Mouse (Mus musculus) hindlimb bud, embryonic 11.5 days (tissue): ENCODE data around the gene Slc43a2.

ENCODE experiments used
- DNase-seq: peaks from one replicate; pipeline ENCODE4 v3.0.0-alpha.2; 2012; ENCODE audit warnings: low read depth, low spot score; ENCODE audit errors: extremely low spot score

The Slc43a2 gene

DNA sequence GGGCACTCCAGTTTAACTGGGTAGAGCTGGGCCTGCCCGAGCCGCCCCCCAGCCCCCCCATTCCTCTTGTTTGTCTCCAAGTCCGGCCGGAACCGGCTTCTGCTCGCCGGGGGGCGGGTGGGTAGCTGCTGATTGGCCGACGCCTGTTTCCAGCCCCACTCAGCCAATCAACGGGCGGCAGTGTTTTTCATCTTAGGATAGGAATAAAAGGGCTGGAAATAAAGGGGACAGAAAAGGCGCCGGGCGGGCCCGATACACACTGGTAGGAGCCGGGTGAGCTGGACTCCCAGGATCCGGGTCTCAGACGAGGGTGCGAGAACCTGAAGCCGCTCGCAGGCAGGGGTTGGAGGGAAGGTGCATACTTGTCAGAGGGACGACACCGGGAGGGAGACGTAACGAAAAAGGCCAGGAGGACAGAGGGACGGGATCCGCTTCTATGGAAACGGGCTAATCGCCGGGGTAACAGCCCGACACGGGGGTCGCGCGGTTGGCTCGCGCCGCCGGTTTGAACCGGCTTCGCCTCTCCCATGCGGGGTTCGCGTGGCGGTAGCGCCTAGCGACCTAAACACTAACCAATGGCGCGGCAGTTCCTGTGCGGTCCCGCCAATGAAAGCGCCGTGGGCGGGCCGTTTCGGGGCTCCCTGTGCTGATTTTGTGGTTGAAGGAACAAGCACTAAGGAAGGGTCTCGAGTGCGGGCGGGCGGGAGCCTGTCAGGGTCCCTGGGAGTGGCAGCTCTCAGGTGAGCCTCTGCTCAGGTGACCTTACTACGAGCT lies at the start of gene Slc43a2:
Gene Slc43a2, plus strand, starts transcription at position 226 of the 774 bp plus-strand sequence.
- DNase-seq: peak; percentile 79

DNA sequence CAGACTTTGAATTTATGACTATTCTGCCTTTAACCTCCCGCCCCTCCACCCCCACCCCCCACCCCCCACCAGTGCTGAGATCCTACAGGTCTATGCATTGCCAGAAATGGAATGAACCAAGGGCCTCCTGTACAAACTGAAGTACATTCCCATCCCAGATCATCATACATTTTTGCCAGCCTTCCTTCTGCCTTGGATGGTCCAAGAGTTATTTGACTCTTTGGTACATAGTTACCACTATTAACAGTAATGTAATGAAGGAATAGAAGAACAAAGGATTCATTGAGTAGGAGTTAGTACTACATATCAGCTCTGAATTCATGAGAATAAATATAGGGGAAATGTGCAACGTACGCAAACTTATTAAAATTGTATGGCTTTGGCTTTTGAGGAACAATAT lies 45.3 kb upstream of the Slc43a2 start:
- DNase-seq: no peak

DNA sequence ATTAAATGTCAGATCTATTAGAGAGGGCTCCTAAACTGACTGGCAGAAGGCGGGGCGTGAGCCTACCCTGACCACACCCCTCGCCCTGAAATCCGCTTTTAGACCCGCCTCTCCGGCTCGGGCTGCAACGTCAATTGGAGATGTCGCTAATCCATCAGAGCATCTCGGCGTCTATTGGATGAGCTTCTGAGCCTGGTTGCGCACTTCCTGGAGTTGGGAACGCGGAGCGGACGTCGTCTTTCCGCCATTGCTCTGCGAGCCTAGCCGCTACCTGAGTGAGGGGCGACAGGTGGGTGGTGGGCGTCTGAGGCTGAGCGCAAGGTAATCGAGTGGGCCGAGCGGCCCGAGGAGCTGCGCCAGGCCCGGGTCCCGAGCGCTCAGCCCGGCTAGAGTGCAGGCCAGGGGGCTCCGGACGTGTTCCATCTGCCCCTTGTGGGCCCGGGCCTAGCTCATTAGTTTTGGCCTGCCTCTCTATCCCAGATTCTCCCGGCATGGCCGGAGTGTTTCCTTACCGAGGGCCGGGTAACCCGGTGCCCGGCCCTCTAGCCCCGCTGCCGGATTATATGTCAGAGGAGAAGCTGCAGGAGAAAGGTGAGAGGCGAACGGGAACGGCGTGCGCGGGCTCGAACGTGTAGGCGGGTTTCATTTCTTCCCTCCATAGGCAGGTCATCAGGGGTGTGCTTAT lies 44.8 kb upstream of the Slc43a2 start, which contains the start of gene Prpf8:
Gene Prpf8, plus strand, starts transcription at position 216 of the 685 bp plus-strand sequence.
- peak; percentile 95 for DNase-seq

DNA sequence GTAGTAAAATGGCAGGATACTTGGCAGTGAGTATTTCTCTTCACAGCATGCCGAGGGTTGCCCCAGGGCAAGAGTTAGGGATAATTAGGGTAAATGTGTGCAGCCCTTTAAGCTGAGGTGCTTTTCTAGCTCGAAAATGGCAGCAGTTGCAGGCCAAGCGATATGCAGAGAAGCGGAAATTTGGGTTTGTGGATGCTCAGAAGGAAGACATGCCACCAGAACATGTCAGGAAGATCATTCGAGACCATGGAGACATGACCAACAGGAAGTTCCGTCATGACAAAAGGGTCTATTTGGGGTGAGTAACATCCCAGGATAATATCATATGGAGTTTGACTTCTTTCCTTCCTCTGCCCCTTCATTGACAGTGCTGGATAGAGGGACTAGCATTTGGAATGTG lies 44.0 kb upstream of the Slc43a2 start:
- DNase-seq: no peak

DNA sequence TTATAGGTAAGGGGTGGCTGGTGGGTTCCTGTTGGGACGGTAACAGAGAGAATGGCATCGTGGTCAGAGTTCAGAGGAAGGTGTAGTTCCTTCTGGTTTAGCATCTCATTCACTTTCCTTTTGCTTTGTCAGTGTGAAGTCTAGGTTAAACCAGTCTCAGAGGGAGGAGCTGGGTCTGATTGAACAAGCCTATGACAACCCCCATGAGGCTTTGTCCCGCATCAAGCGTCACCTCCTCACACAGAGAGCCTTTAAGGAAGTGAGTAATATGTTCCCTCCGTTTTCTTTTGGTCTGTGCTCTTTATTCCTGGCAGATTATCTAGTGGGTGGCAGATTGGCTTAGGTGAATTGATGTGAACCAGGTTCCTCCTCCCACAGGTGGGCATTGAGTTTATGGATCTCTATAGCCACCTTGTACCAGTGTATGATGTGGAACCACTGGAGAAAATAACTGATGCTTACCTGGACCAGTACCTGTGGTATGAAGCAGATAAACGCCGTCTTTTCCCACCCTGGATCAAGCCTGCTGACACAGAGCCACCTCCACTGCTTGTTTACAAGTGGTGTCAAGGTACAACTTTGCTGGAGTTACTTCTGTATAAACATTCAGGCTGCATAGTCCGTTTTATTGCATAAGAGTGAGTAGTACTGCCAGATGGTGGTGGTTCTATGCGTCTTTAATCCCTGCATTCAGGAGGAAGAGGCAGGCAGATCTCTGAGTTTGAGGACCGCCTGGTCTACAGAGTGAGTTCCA lies 37.0 kb upstream of the Slc43a2 start:
- DNase-seq: no peak

DNA sequence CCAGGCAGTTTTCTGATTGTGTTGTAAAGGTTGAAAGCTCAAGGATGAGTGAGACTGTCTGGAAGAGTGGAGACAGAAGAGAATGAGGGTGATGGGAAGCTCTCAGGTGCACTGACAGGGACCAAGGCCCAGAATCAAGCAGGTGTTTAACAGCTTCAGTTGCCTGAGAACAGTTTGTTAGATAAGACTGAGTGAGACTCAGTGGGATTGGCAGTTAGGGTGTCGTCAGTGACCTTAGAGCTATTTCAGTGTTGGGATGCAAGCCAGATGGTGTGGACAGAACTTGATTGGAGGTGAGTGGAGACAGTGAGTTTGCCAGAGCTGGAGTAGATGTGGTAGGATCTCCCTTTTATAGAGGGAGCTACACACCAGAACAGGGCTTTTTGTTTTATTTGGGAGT lies 33.4 kb upstream of the Slc43a2 start:
- DNase-seq: no peak

DNA sequence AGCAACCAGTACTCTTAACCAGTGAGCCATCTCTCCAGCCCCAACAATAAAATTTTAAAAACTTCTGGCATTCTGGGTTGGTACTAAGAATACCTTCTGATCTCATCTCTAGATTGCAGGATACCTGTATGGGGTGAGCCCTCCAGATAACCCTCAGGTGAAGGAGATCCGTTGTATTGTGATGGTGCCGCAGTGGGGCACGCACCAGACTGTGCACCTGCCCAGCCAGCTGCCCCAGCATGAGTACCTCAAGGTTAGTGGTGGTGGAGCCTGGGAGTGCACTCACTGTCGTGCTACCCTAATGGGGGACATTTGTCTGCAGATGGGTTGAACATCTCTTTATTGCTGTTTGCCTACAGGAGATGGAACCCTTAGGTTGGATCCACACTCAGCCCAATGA lies 23.3 kb upstream of the Slc43a2 start:
- no peak for DNase-seq

DNA sequence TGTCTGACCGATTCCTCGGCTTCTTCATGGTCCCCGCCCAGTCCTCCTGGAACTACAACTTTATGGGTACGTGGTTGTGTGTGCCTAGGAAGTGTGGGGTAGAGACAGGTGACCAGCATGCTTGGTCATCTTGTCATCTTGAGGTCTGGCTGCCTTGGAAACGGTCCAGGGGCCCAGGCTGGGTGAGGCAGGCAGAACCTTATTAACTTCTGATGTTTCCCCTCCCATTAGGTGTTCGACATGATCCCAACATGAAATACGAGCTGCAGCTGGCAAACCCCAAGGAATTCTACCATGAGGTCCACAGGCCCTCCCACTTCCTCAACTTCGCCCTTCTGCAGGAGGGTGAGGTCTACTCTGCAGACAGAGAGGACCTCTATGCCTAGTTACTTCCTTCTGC lies 22.6 kb upstream of the Slc43a2 start:
- no peak for DNase-seq

DNA sequence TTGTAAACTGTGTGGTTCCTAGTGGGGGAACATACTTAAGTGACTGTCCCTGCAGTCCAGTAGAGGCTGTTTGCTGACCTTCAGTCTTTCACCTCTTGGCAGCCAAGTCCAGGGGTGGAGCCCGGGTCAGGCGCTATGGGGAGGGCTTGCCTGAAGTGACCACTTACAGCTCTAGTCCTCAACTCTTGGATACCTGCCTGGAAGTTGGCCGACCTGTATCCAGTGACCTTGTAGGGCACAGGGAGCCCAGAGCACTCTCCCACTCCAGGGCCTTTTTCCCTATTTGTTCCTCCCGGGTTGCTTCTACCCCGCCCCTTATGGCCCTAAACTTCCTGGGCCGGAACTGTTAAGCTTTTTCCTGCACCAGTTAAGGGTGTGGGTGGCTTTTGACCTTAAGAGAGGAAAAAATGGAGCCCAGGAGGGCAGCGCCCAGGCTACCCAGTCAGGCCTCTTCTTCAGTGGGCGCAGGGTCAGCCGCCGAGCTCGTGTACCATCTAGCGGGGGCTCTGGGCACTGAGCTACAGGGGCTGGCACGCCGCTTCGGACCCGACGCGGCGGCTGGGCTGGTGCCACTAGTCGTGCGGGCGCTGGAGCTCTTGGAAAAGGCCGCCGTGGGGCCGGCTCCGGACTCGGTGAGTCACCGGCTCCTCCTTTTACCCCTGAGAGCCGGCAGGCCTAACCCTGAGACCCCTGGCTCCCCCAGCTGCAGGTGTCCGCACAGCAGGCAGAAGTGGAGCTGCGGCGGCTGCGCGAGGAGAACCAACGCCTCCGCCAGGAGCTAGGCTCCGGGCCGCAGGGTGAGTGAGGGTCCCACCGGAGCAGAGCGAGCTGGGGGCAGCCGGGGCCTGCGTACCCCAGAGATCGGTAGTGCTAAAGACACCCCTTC lies 21.5 kb upstream of the Slc43a2 start, which contains the start of gene Rilp:
Gene Rilp, plus strand, starts transcription at position 354 of the 886 bp plus-strand sequence.
- DNase-seq: no peak

DNA sequence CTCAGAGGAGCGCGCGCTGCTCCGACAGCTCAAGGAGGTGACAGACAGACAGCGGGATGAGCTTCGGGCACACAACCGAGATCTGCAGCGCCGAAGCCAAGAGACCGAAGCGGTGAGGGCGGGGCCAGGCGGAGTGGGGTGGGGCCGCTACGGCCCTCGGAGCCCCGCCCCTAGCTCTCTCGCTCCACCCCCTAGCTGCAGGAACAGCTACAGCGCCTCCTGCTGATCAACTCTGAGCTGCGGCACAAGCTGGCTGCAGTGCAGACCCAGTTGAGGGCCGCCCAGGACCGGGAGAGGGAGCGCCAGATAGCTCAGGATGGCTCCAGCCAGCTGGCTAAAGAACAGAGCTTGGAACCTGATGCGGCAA lies 20.9 kb upstream of the Slc43a2 start:
- peak; percentile 73 for DNase-seq

DNA sequence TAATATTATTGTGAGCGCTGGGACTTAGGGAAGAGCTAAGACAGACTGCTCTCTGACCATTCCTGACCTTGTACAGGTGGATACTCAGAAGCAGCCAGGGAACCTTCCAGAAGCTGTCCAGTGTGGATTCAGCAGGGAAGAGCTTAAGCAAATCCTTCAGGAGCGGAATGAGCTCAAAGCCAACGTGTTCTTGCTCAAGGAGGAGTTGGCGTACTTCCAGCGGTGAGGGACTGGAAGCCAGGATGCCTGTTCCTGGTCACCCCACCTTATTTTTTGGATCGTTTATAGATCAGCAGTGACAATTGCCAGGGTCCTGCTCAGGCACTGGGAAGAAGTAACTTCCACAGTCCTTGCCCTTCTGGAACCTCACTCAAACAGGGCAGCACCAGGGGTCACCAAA lies 20.3 kb upstream of the Slc43a2 start:
- no peak for DNase-seq

DNA sequence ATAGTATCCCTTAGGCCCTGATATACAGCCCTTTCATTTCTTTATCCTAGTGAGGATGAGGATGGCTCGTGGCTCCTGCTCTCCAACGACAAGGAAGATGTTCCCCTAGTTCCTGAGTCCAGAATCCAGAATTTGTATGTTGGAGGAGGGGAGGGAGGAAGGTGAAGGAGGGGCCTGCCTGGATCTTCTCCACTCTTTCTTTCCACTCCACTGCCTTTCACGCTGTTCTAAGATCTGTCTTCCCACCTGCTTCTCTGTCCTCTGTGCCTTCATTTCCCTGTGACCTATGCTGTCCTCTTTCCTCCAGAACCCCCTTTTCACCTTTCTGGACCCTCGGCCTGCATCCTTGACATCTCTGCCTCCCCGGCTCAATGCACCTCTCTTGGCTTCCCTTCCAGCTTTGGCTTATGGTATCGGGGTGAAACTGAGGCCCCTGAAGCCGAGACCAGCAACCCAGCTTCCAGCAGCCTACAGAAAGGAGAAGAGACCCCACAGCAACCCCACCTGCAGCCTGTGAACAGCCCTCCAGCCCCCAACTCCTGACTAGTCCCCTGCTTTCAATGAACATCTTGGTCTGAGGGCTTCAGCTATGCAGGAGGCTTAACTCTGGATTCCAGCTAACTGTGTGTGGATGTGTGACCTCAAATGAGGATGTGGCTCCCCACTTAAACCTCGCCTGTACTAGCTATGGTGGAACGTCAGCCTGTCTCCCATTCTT lies 19.0 kb upstream of the Slc43a2 start:
- no peak for DNase-seq

DNA sequence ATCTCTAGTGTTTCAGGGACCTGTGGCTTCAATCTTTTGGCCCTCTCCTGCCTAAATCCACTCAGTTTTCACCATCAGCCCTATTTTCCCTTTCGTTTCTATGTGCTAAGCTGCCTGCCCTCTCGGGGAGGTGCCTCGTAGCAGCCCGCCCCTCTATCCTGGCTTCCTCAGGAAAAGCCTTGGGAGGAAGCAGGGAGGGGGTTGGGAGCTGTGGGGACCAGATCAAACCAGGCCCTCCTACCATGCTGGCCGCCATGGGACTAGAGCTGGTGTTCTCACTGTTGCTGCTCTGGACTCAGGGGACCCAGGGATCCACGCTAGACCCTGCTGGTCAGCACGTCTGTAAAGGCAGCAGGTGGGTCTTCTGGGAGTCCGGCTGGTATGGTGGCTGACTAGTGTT lies 18.2 kb upstream of the Slc43a2 start, which contains the start of gene Scarf1:
Gene Scarf1, plus strand, starts transcription at position 205 of the 400 bp plus-strand sequence.
- no peak for DNase-seq

DNA sequence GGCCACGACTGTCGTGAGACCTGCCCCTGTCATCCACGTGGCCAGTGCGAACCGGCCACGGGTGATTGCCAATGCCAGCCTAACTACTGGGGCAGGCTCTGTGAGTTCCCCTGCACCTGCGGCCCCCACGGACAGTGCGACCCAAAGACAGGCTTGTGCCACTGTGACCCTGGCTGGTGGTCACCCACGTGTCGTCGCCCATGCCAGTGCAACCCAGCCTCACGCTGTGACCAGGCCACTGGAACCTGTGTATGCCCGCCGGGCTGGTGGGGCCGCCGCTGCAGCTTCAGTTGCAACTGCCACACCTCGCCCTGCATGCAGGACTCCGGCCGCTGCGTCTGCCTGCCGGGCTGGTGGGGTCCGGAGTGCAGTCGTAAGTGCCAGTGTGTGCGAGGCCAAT lies 16.3 kb upstream of the Slc43a2 start:
- DNase-seq: no peak

DNA sequence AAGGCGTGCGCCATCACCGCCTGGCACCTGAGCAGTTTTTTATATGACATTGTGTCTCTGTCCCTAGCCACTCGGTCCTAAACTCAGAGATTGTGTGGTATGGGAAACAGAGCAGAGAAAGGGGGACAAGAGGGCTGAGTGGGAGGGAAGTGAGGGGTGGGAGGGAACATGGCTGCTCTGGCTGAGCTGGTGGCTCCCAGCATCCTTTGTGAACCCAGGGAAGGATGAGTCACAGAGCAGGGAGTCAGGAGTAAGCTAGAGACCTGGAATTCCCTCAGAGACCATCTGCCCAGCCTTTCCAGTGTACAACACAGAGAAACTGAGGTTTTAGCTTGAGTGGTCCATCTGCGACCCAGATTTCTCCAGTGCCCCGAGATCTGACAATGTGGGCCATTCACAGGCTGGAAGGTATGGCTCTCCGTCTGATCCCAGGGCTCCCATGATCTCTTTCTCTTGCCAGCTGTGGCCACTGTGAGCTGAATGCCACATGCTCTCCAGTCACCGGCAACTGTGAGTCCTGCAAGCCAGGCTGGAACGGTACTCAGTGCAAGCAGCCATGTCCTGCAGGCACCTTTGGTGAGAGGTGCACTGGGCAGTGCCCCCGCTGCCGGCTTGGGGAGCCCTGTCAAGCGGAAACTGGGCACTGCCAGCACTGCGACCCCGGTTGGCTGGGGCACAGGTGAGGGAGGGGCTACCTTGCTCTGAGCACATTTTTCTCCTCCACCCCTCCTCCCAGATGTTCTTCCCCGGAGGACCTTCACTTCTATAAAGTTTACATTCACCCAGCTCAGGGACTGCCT lies 11.5 kb upstream of the Slc43a2 start:
- no peak for DNase-seq

DNA sequence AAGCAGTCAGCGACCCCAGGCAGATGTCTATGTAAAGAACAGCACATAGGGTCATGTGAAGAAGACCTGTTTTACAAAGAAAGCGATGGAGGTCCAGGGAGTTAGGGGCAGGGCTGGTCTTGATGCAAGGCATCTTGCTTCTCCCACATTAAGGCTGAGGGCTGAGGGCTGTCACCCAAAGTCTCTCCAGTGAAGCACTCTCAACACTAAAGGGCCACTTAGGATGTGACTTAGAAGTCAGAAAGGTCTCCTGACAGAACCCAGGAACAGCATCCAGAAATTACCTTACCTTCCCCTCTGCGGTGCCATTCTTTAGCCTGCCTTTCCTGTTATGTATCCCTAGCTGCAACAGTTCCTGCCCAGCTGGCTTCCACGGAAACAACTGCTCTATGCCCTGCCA lies 9.9 kb upstream of the Slc43a2 start:
- no peak for DNase-seq

DNA sequence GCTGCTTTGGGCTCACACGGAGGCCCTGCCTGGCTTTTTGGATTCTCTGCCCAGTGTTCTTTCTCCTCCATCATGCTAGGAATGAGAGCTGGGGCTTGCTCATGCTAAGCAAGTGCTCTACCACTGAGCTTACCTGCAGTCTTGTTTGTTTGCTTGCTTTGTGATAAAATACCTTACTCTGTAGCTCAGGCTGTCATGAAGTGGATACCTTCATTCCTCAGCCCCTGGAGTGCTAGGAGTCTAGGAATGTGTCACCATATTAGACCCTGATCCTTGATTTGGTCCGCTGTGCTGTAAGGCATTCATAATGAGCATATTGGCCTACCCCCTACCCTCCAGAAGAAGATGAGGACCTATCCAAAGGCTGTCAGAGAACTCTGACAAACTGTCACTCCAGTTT lies 8.7 kb upstream of the Slc43a2 start:
- DNase-seq: no peak

DNA sequence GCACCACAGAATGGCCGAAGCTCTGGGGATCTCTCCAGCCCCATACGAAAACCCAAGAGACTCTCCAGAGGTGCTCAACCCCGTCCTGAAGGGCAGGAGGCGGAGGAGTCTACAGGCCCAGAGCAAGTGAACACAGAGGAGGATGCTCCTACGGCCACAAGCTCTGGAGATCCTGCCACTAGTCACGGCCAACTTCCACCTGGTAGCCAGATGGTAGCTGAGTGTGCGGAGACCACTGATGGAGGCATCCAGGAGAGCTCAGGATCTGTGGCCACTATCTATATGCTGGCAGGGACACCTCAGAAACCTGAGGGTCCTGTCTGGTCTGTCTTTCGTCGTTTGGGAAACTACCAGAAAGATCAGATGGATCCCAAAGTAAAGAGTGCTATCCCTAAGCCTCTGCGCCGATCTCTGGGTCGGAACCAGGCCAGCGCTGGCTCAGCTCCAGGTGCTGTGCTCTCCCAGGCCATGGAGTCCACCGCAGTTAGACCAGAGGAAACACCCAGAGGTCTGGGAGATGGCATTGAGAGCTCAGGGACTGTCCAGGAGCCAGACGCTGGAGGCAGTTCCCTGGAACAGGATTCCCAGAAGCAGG lies 5.9 kb upstream of the Slc43a2 start:
- DNase-seq: no peak

DNA sequence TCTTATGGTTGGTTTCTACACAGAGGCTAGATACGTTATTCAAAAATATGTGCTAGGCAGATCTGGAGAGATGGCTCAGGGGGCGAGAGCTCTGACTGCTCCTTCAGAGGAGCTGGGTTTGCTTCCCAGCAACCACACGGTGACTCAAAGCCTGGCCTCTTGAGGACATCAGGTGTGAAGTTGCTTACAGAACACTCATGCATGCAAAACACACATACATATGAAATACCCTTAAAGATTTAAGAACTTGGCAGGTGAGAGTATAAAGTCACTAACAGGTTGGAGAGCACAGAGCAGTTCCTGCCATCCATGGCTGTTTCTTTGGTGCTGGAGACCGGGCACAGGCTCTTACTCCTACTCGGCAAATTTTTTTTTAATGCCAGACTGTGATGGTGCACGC lies 4.6 kb upstream of the Slc43a2 start:
- DNase-seq: no peak
